Mouse (Mus musculus) cortical plate, adult 2 months (tissue): ENCODE results near the gene Asic2. TPM values are rescaled to one million over a fixed set of nuclear protein-coding genes. Genes with fewer than 3 reads are reported as not detected.

Experiments used
- H3K27ac ChIP-seq: fragments of 200-500 bp; 2 replicates; pipeline ENCODE4 v1.5.1; 2012; ENCODE audit warnings: low read length, control low read depth, inconsistent platforms; ENCODE audit not compliant: insufficient read depth
- H3K4me1 ChIP-seq: fragments of 200-500 bp; 2 replicates; pipeline ENCODE4 v1.6.1; 2011; ENCODE audit warnings: low read length; ENCODE audit not compliant: control insufficient read depth, insufficient read depth
- H3K4me3 ChIP-seq: fragments of 200-500 bp; 2 replicates; pipeline ENCODE4 v1.5.1; 2011; ENCODE audit warnings: mild to moderate bottlenecking, low read length, control low read depth; ENCODE audit not compliant: insufficient read depth
- CTCF ChIP-seq: fragments of 200-500 bp; IDR thresholded peaks from 2 replicates; pipeline ENCODE4 v1.5.1; 2011; ENCODE audit warnings: mild to moderate bottlenecking, control low read depth, low read length; ENCODE audit not compliant: insufficient read depth; ENCODE audit errors: extremely low read depth
- POLR2A ChIP-seq: fragments of 200-500 bp; IDR thresholded peaks from 2 replicates; pipeline ENCODE4 v1.6.1; 2011; ENCODE audit warnings: mild to moderate bottlenecking, low read length, control low read depth; ENCODE audit not compliant: insufficient read depth; ENCODE audit errors: extremely low read depth
- polyA plus RNA-seq: library from polyadenylated mRNA; depleted of rRNA; stranded (reverse); fragments of >200 nt; gene quantifications from 2 replicates; pipeline ENCODE4 v1.2.3, GENCODE M21; 2012

Asic2 gene
- polyA plus RNA-seq, 1 experiment: 51.8 TPM

GRCm38 (mm10) chr11:80983530-80983929, 984.7 kb downstream of the Asic2 start:
- Histone ChIP-seq H3K27ac (no peak overlapping the region), H3K4me3 (no peak overlapping the region), H3K4me1 (0 out of 2 replicates have a peak, but pooled peaks cover 2% of the 10 kb centered on the region)
- no peak for TF ChIP-seq POLR2A
- TF ChIP-seq CTCF: no peak

- TF ChIP-seq POLR2A: no peak
- TF ChIP-seq CTCF: no peak
- peaks cover 3% of the 10 kb centered on the region for H3K4me1 ChIP-seq
- H3K4me3 ChIP-seq: no peak overlapping the region
- H3K27ac ChIP-seq: no peak overlapping the region
Measured at GRCm38 (mm10) chr11:80976239-80976855, 991.9 kb downstream of the Asic2 start.

GRCm38 (mm10) chr11:80974616-80975015, 993.6 kb downstream of the Asic2 start:
- peaks cover 3% of the 10 kb centered on the region for H3K4me1 ChIP-seq
- no peak overlapping the region for H3K4me3 ChIP-seq
- TF ChIP-seq POLR2A: no peak
- no peak for TF ChIP-seq CTCF
- no peak overlapping the region for H3K27ac ChIP-seq

GRCm38 (mm10) chr11:80973976-80974375, 994.3 kb downstream of the Asic2 start:
- H3K4me3 ChIP-seq: no peak overlapping the region

GRCm38 (mm10) chr11:80973273-80973672, 995.0 kb downstream of the Asic2 start:
- Histone ChIP-seq H3K27ac (no peak overlapping the region), H3K4me1 (peaks cover 3% of the 10 kb centered on the region), H3K4me3 (no peak overlapping the region)
- TF ChIP-seq POLR2A (no peak), CTCF (no peak)

More at GRCm38 (mm10) chr11:80973976-80974375, 994.3 kb downstream of the Asic2 start:
- Histone ChIP-seq H3K4me1 (peaks cover 3% of the 10 kb centered on the region), H3K27ac (no peak overlapping the region)
- TF ChIP-seq POLR2A: no peak
- no peak for TF ChIP-seq CTCF

- Histone ChIP-seq H3K4me3 (no peak overlapping the region), H3K27ac (no peak overlapping the region), H3K4me1 (peaks cover 4% of the 10 kb centered on the region; the same call in 1 of the 2 replicates)
- no peak for TF ChIP-seq CTCF
- TF ChIP-seq POLR2A: no peak
Measured at GRCm38 (mm10) chr11:80967544-80967943, 1000.7 kb downstream of the Asic2 start.

GRCm38 (mm10) chr11:80966040-80966439, 1002.2 kb downstream of the Asic2 start:
- TF ChIP-seq CTCF (no peak), POLR2A (no peak)
- H3K4me1 ChIP-seq: peaks cover 8% of the 10 kb centered on the region; the same call in 1 of the 2 replicates
- no peak overlapping the region for H3K4me3 ChIP-seq
- H3K27ac ChIP-seq: no peak overlapping the region

GRCm38 (mm10) chr11:80961326-80961725, 1006.9 kb downstream of the Asic2 start:
- Histone ChIP-seq H3K4me3 (no peak overlapping the region), H3K27ac (no peak overlapping the region), H3K4me1 (peaks cover 7% of the 10 kb centered on the region; the same call in 1 of the 2 replicates)
- no peak for TF ChIP-seq CTCF
- no peak for TF ChIP-seq POLR2A

GRCm38 (mm10) chr11:80958086-80958671, 1010.1 kb downstream of the Asic2 start:
- peaks cover 6% of the 10 kb centered on the region; the same call in 1 of the 2 replicates for H3K4me1 ChIP-seq

GRCm38 (mm10) chr11:80955915-80956314, 1012.3 kb downstream of the Asic2 start:
- TF ChIP-seq POLR2A (no peak), CTCF (no peak)
- Histone ChIP-seq H3K4me3 (no peak overlapping the region), H3K4me1 (peaks cover 2% of the 10 kb centered on the region; the same call in 1 of the 2 replicates), H3K27ac (no peak overlapping the region)

More at GRCm38 (mm10) chr11:80958086-80958671, 1010.1 kb downstream of the Asic2 start:
- TF ChIP-seq POLR2A: no peak
- TF ChIP-seq CTCF: no peak
- Histone ChIP-seq H3K27ac (no peak overlapping the region), H3K4me3 (no peak overlapping the region)
